Mouse (Mus musculus): ENCODE measurements around the gene Itga2.

DNA sequence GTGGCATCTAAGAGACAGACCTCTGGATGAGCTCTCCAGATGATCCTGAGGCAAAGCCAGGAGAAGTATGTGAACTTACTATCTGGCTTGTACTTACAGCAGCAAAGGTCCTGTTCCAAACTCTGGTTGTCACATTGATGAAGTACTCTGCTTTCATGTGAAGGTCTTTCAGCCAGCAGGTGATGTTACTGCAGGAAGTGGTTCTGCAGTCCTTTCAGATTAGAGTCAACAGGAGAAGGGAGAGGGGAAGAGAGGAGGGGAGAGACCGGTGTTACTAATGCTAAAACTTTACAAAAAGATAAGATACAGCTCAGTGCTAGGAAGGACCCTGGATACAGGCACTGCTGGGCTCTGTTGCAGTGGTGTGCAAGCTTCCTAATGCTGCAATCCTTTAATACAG is 88.6 kb downstream of the Itga2 start:
- TF ChIP-seq GATA1 (IDR thresholded peaks at IDR 0.05; ENCODE audit: borderline replicate concordance, low read length) (no peak), FLI1 (IDR thresholded peaks at IDR 0.05; ENCODE audit: low read length) (no peak)
